Mouse (Mus musculus) forebrain, embryonic 16.5 days (tissue): ENCODE data around the gene Fhl1. TPM values are rescaled to one million over a fixed set of nuclear protein-coding genes. Genes with fewer than 3 reads are reported as not detected.
A peak's percentile ranks its signal among the peaks of the same experiment; 100 is the strongest.

Experiments
- ATAC-seq: fragments of 200-750 bp; cut with Nextera tagmentation; 2 replicates; pipeline ENCODE4 v1.8.0; 2017; ENCODE audit warnings: mild to moderate bottlenecking, moderate library complexity
- H3K27ac ChIP-seq: fragments of 300-500 bp; sonication (generic); 2 replicates; pipeline ENCODE4 v1.5.1; 2014; ENCODE audit warnings: low read length, control low read depth
- H3K27me3 ChIP-seq: fragments of 300-500 bp; sonication (generic); replicated peaks from 2 replicates; pipeline ENCODE4 v1.6.1; 2014; ENCODE audit warnings: low read length; ENCODE audit not compliant: control insufficient read depth, insufficient read depth
- H3K36me3 ChIP-seq: fragments of 300-500 bp; sonication (generic); 2 replicates; pipeline ENCODE4 v1.6.1; 2014; ENCODE audit not compliant: control insufficient read depth, insufficient read depth
- H3K4me1 ChIP-seq: fragments of 300-500 bp; sonication (generic); replicated peaks from 2 replicates; pipeline ENCODE4 v1.6.1; 2014; ENCODE audit warnings: low read length; ENCODE audit not compliant: control insufficient read depth, insufficient read depth
- H3K4me2 ChIP-seq: fragments of 300-500 bp; sonication (generic); 2 replicates; pipeline ENCODE4 v1.6.1; 2014; ENCODE audit warnings: mild to moderate bottlenecking, low read length, control low read depth
- H3K4me3 ChIP-seq: fragments of 300-500 bp; sonication (generic); replicated peaks from 2 replicates; pipeline ENCODE4 v1.5.1; 2014; ENCODE audit warnings: mild to moderate bottlenecking, low read length, control low read depth
- H3K9ac ChIP-seq: fragments of 300-500 bp; sonication (generic); replicated peaks from 2 replicates; pipeline ENCODE4 v1.6.1; 2014; ENCODE audit warnings: low read depth, low read length, control low read depth
- H3K9me3 ChIP-seq: fragments of 300-500 bp; sonication (generic); 2 replicates; pipeline ENCODE4 v1.6.1; 2016; ENCODE audit warnings: low read length; ENCODE audit not compliant: control insufficient read depth
- WGBS: fragments of 180-500 bp; shearing (Covaris S2); extraction: QIAGEN DNeasy Blood & Tissue Kit; methylation state at CpG from one replicate; pipeline ENCODE4 v1.1.7; 2014; 5-methylcytosine and 5-hydroxymethylcytosine counted together
- polyA plus RNA-seq: library from polyadenylated mRNA; unstranded; fragments of >200 nt; fragmentation: Nextera tagmentation; extraction: Ambion mirVana; gene quantifications from 2 replicates; pipeline ENCODE4 v1.2.1, GENCODE M21; 2015

The Fhl1 gene
- polyA plus RNA-seq, 1 experiment from 2014 or later = 125 TPM

- H3K27me3 ChIP-seq = no peaks in the 10 kb centered on the region
- H3K4me1 ChIP-seq = no peaks in the 10 kb centered on the region
- H3K4me2 ChIP-seq = no peak overlapping the region
- ATAC-seq = no peak
- H3K4me3 ChIP-seq = no peak overlapping the region
- H3K27ac ChIP-seq = no peak overlapping the region
- no peaks in the 10 kb centered on the region for H3K9me3 ChIP-seq
- no peaks in the 10 kb centered on the region for H3K36me3 ChIP-seq
- 82% methylated on average over 1 of the region's 1 CpGs for WGBS
- H3K9ac ChIP-seq = no peak overlapping the region
These were observed 40.2 kb downstream of the Fhl1 start for GRCm38 (mm10) chrX:56771751-56772150.

DNA sequence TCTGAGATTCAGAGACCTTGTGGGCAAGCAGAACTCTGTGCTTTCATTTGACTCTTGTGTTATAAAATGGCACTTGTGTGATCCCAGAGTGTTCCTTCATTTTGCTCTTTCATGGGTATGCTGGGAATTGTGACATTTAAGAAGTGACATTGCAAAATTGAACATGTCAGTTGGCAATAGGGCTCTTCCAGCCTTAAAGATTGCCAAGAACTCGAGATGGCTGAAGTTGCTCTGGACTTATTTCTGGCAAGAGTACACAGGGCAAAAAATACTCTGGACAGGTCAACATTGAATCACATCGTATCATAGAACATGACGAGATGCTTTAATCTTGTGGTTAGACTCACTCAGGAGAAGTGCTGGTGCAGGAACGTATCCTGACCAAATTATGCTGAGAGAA is 41.7 kb downstream of the Fhl1 start:
- Histone ChIP-seq H3K9ac (no peak overlapping the region), H3K4me2 (no peak overlapping the region), H3K4me1 (no peaks in the 10 kb centered on the region), H3K4me3 (no peak overlapping the region), H3K27ac (no peak overlapping the region), H3K27me3 (no peaks in the 10 kb centered on the region), H3K9me3 (no peaks in the 10 kb centered on the region), H3K36me3 (no peaks in the 10 kb centered on the region)
- WGBS = 92% methylated on average over 4 of the region's 4 CpGs
- ATAC-seq = no peak

DNA sequence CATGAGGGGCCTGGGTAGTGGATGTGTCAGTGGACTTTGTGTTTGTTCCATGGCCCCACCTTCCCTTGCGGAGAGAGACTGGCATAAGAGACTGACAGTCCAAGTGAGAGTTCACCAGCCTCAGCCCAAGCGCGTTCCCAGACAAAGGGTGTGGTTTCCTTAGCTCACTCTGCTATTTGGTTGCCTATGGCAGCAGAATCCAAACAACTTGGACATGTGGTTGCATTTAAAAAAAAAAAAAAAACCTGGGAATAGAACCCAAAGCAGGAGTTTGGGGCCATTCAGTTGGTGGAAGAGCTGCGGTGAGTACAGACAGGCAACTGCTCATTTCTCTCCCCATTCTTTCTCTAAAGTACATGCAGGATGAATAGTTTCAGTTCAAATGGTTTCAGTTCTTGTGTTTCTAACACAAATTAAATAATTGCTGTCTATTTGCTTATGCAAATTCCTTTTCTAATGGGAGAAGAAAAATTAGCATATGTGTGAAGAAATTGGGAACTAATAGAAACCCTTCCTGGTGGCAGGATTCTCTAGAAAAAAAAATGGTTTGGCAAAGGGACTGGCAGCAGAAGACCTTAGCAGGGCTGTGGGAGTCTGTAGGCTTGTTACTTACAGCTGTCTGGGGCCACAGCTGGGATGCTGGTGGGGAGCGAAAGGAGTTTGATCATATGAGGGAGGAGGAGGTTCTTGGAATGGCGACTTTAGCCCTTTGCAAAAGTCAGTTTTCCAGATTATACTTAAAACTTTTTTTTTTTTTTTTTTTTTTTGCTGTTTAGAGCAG is 54.9 kb downstream of the Fhl1 start:
- Histone ChIP-seq H3K36me3 (no peaks in the 10 kb centered on the region), H3K27me3 (no peaks in the 10 kb centered on the region), H3K9me3 (no peaks in the 10 kb centered on the region), H3K4me1 (no peaks in the 10 kb centered on the region), H3K27ac (no peak overlapping the region), H3K4me3 (no peak overlapping the region), H3K4me2 (no peak overlapping the region), H3K9ac (no peak overlapping the region)
- peak; percentile 89 for ATAC-seq
- WGBS = 44% methylated on average over 6 of the region's 6 CpGs

- Histone ChIP-seq H3K9me3 (no peaks in the 10 kb centered on the region), H3K9ac (no peak overlapping the region), H3K4me2 (no peak overlapping the region), H3K27ac (no peak overlapping the region), H3K27me3 (no peaks in the 10 kb centered on the region), H3K4me1 (no peaks in the 10 kb centered on the region), H3K36me3 (no peaks in the 10 kb centered on the region), H3K4me3 (no peak overlapping the region)
- ATAC-seq = no peak
- 70% methylated on average over 3 of the region's 3 CpGs for WGBS
These were observed 55.9 kb downstream of the Fhl1 start for GRCm38 (mm10) chrX:56787486-56787885.

- H3K4me2 ChIP-seq = no peak overlapping the region
- 53% methylated on average over 4 of the region's 4 CpGs for WGBS
- H3K36me3 ChIP-seq = no peaks in the 10 kb centered on the region
- no peak overlapping the region for H3K4me3 ChIP-seq
- H3K9ac ChIP-seq = no peak overlapping the region
- H3K9me3 ChIP-seq = no peaks in the 10 kb centered on the region
- no peak overlapping the region for H3K27ac ChIP-seq
- no peaks in the 10 kb centered on the region for H3K27me3 ChIP-seq
- ATAC-seq = no peak
- no peaks in the 10 kb centered on the region for H3K4me1 ChIP-seq
These were observed 59.0 kb downstream of the Fhl1 start for GRCm38 (mm10) chrX:56790591-56790990.

DNA sequence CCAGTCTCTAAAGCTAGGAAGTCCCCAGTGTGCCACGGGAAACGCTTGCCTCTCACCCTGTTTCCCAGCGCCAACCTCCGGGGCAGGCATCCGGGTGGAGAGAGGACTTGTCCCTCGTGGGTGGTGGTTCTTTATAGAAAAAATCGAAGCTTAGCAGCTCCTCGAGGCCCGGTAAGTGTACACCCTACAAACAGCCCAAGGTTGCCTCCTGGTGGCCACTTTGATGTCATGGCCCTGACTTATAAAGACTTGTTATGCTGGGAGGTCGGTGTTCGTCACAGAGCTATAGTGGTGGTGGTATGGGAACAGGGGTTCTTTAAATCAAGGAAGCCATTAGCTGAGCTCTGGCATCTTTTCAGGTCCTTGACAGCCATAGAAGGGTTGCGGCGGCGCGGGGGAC is 59.7 kb downstream of the Fhl1 start:
- no peak overlapping the region for H3K27ac ChIP-seq
- H3K4me3 ChIP-seq = no peak overlapping the region
- no peak overlapping the region for H3K9ac ChIP-seq
- H3K4me2 ChIP-seq = no peak overlapping the region
- no peaks in the 10 kb centered on the region for H3K9me3 ChIP-seq
- no peaks in the 10 kb centered on the region for H3K36me3 ChIP-seq
- H3K27me3 ChIP-seq = no peaks in the 10 kb centered on the region
- WGBS = 56% methylated on average over 15 of the region's 15 CpGs
- ATAC-seq = peak; percentile 64; the same call in 1 of the 2 replicates
- no peaks in the 10 kb centered on the region for H3K4me1 ChIP-seq

DNA sequence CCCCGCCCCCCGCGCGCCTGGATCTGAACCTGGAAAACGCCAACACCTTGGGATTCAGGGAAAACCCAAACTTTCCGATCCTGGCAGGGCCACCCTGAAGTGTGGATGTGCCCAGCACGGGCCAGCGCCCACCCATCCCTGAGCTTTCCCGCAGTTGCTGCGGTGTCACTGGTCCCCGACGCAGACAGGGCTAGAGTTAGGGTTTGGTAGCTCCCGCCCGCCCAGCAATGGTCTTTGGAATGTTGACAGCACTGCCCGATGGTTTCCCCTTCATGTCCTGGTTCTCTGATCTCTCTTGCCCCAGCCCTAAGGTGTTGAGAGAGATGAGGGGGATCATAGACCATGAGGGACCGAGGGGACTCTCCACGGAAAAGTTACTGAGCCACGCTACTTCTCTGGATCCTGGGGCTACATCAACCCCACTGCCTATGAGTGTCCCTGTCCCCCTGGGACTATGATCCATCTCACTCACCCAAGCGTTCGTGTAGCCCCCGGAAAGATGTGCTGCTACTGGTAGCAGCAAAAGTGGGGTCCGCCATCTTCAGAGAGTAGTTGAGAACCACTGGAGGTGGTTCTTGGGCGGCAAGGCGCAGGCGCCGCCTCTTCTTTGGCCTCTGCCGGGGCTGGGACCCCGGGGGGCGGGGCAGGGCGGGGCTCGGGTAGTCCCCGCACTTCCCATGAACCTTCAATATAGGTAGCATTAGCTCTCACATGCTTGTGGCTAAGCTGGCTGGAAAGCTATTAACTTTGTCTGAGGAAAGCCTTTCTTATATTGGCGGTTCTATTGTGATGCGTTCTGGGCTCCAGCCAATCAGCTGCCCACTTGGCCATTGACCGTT is 90.4 kb downstream of the Fhl1 start, which contains the start of gene Map7d3:
TSS of gene Map7d3 (minus strand) at position 562 of the 839 bp plus-strand sequence.
- ATAC-seq = 0 out of 2 replicates have a peak, but pooled peaks have one; percentile 40
- Histone ChIP-seq H3K4me3 (peak within 1 kb of the TSS; percentile 36), H3K9me3 (no peaks in the 10 kb centered on the region), H3K4me2 (peak within 1 kb of the TSS; percentile 57), H3K4me1 (no peaks in the 10 kb centered on the region), H3K9ac (no peak within 1 kb of the TSS), H3K27me3 (no peaks in the 10 kb centered on the region), H3K36me3 (no peaks in the 10 kb centered on the region), H3K27ac (no peak within 1 kb of the TSS)
- WGBS = 20% methylated on average over 35 of the region's 35 CpGs

GRCm38 (mm10) chrX:56827492-56827891 is 95.9 kb downstream of the Fhl1 start:
- Histone ChIP-seq H3K9ac (no peak overlapping the region), H3K4me2 (no peak overlapping the region), H3K27ac (no peak overlapping the region), H3K27me3 (no peaks in the 10 kb centered on the region), H3K36me3 (no peaks in the 10 kb centered on the region), H3K4me1 (no peaks in the 10 kb centered on the region), H3K4me3 (no peak overlapping the region), H3K9me3 (no peaks in the 10 kb centered on the region)
- no peak for ATAC-seq
- WGBS = 86% methylated on average over 6 of the region's 6 CpGs

GRCm38 (mm10) chrX:56835842-56836241 is 104.3 kb downstream of the Fhl1 start:
- WGBS = 81% methylated on average over 6 of the region's 6 CpGs

More at GRCm38 (mm10) chrX:56835842-56836241, 104.3 kb downstream of the Fhl1 start:
- Histone ChIP-seq H3K4me3 (no peak overlapping the region), H3K4me1 (no peaks in the 10 kb centered on the region), H3K27me3 (no peaks in the 10 kb centered on the region), H3K4me2 (no peak overlapping the region), H3K36me3 (no peaks in the 10 kb centered on the region), H3K9ac (no peak overlapping the region), H3K9me3 (no peaks in the 10 kb centered on the region), H3K27ac (no peak overlapping the region)
- no peak for ATAC-seq
